Mouse (Mus musculus) ES-Bruce4 (cell line): ENCODE data around the gene Cdc42se1.

Experiments
- CTCF ChIP-seq: IDR thresholded peaks from one replicate; pipeline ENCODE4 v1.8.1; 2011; ENCODE audit warnings: low read depth, low read length
- POLR2A ChIP-seq: IDR thresholded peaks from one replicate; pipeline ENCODE4 v1.8.1; 2011; ENCODE audit warnings: low read length; ENCODE audit not compliant: insufficient read depth

- TF ChIP-seq CTCF, result no peak
- TF ChIP-seq POLR2A, result no peak
Observed at GRCm38 (mm10) chr3:95277149-95277551, 48.6 kb downstream of the Cdc42se1 start.
